Mouse (Mus musculus) limb, embryonic 11.5 days (tissue): Measurements from ENCODE around the gene Rasal2. TPM values are rescaled to one million over a fixed set of nuclear protein-coding genes. Genes with fewer than 3 reads are reported as not detected.

Experiments used
- ATAC-seq: fragments of 200-750 bp; cut with Nextera tagmentation; 2 replicates; pipeline ENCODE4 v1.8.0; 2017; ENCODE audit warnings: low read depth; ENCODE audit not compliant: insufficient number of reproducible peaks, low FRiP score, low TSS enrichment
- DNase-seq: peaks from one replicate; pipeline ENCODE4 v3.0.0-alpha.2; 2015; ENCODE audit warnings: low spot score
- H3K27ac ChIP-seq: fragments of 300-500 bp; sonication (generic); replicated peaks from 2 replicates; pipeline ENCODE4 v1.5.1; 2014; ENCODE audit warnings: low read depth, mild to moderate bottlenecking, low read length
- H3K27me3 ChIP-seq: fragments of 300-500 bp; sonication (generic); 2 replicates; pipeline ENCODE4 v1.6.1; 2014; ENCODE audit warnings: mild to moderate bottlenecking, low read length, mixed read lengths; ENCODE audit not compliant: control insufficient read depth, insufficient read depth
- H3K36me3 ChIP-seq: fragments of 300-500 bp; sonication (generic); 2 replicates; pipeline ENCODE4 v1.6.1; 2014; ENCODE audit warnings: mild to moderate bottlenecking, low read length, moderate library complexity, mixed read lengths; ENCODE audit not compliant: control insufficient read depth, insufficient read depth
- H3K4me1 ChIP-seq: fragments of 300-500 bp; sonication (generic); 2 replicates; pipeline ENCODE4 v1.6.1; 2014; ENCODE audit warnings: low read length, mixed read lengths; ENCODE audit not compliant: control insufficient read depth, insufficient read depth
- H3K4me2 ChIP-seq: fragments of 300-500 bp; sonication (generic); 2 replicates; pipeline ENCODE4 v1.6.1; 2014; ENCODE audit warnings: low read depth, mild to moderate bottlenecking, moderate library complexity; ENCODE audit not compliant: severe bottlenecking
- H3K4me3 ChIP-seq: fragments of 300-500 bp; sonication (generic); 2 replicates; pipeline ENCODE4 v1.5.1; 2014; ENCODE audit warnings: low read depth, low read length
- H3K9ac ChIP-seq: fragments of 300-500 bp; sonication (generic); 2 replicates; pipeline ENCODE4 v1.6.1; 2014; ENCODE audit warnings: mild to moderate bottlenecking, low read length
- H3K9me3 ChIP-seq: fragments of 300-500 bp; sonication (generic); 2 replicates; pipeline ENCODE4 v1.6.1; 2016; ENCODE audit warnings: low read length; ENCODE audit not compliant: control insufficient read depth
- WGBS: fragments of 180-500 bp; shearing (Covaris S2); extraction: QIAGEN DNeasy Blood & Tissue Kit; methylation state at CpG from one replicate; pipeline ENCODE4 v1.1.7; 2014; 5-methylcytosine and 5-hydroxymethylcytosine counted together
- polyA plus RNA-seq: library from polyadenylated mRNA; unstranded; fragments of >200 nt; fragmentation: Nextera tagmentation; extraction: Ambion mirVana; gene quantifications from 2 replicates; pipeline ENCODE4 v1.2.1, GENCODE M21; 2014

Gene Rasal2
- polyA plus RNA-seq, 1 experiment from 2014 or later, result 7.0 TPM

GRCm38 (mm10) chr1:157444632-157445300 lies 32.4 kb upstream of the Rasal2 start:
- Histone ChIP-seq H3K27me3 (no peaks in the 10 kb centered on the region), H3K9me3 (no peaks in the 10 kb centered on the region), H3K9ac (no peak overlapping the region), H3K4me3 (no peak overlapping the region), H3K4me1 (peaks cover 14% of the 10 kb centered on the region), H3K27ac (no peak overlapping the region), H3K36me3 (no peaks in the 10 kb centered on the region), H3K4me2 (no peak overlapping the region)
- DNase-seq, result peak; percentile 20
- ATAC-seq, result no peak
- 56% methylated on average over 13 of the region's 13 CpGs for WGBS

- H3K27me3 ChIP-seq, result no peaks in the 10 kb centered on the region
- H3K4me3 ChIP-seq, result no peak overlapping the region
- DNase-seq (peak; percentile 41), ATAC-seq (no peak)
- H3K4me1 ChIP-seq, result peaks cover 10% of the 10 kb centered on the region
- H3K9me3 ChIP-seq, result no peaks in the 10 kb centered on the region
- 34% methylated on average over 19 of the region's 19 CpGs for WGBS
- no peak overlapping the region for H3K9ac ChIP-seq
- H3K4me2 ChIP-seq, result peak overlapping the region; percentile 8; the same call in 1 of the 2 replicates
- H3K36me3 ChIP-seq, result no peaks in the 10 kb centered on the region
- no peak overlapping the region for H3K27ac ChIP-seq
These were observed 31.5 kb upstream of the Rasal2 start for GRCm38 (mm10) chr1:157443723-157444561.

- Histone ChIP-seq H3K4me3 (no peak overlapping the region), H3K4me1 (peaks cover 10% of the 10 kb centered on the region), H3K27me3 (no peaks in the 10 kb centered on the region), H3K27ac (no peak overlapping the region), H3K4me2 (peak overlapping the region; percentile 8; the same call in 1 of the 2 replicates), H3K9ac (no peak overlapping the region), H3K9me3 (no peaks in the 10 kb centered on the region), H3K36me3 (no peaks in the 10 kb centered on the region)
- ATAC-seq (no peak), DNase-seq (peak; percentile 32)
- 27% methylated on average over 14 of the region's 14 CpGs for WGBS
These were observed 30.8 kb upstream of the Rasal2 start for GRCm38 (mm10) chr1:157443026-157443722.

- DNase-seq (no peak), ATAC-seq (no peak)
- WGBS, result 3% methylated on average over 14 of the region's 14 CpGs
- Histone ChIP-seq H3K9ac (no peak overlapping the region), H3K4me3 (no peak overlapping the region), H3K9me3 (no peaks in the 10 kb centered on the region), H3K27ac (no peak overlapping the region), H3K27me3 (no peaks in the 10 kb centered on the region), H3K4me2 (0 out of 2 replicates have a peak overlapping the region, but pooled peaks have one; percentile 13), H3K36me3 (no peaks in the 10 kb centered on the region), H3K4me1 (peaks cover 10% of the 10 kb centered on the region)
These were observed 27.7 kb upstream of the Rasal2 start for GRCm38 (mm10) chr1:157439973-157440641.

DNA sequence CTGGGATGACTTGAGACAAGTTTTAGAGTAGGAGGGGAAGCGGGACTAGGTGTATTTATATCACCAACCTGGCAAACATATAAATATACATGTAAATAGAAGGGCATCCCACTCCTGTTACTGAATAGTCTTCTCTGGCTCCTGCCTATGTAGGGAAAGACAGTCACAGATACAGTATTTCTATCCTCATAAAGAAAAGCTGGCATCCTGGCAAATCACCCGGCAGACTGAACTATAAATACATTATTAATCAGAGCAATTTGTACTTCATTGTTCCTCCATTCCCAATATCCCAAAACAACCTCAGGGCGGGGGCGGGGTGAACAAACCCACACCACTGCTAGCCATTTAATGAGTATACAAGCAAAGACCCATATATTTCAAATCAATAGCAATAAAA lies 26.7 kb upstream of the Rasal2 start:
- 81% methylated on average over 4 of the region's 4 CpGs for WGBS

DNA sequence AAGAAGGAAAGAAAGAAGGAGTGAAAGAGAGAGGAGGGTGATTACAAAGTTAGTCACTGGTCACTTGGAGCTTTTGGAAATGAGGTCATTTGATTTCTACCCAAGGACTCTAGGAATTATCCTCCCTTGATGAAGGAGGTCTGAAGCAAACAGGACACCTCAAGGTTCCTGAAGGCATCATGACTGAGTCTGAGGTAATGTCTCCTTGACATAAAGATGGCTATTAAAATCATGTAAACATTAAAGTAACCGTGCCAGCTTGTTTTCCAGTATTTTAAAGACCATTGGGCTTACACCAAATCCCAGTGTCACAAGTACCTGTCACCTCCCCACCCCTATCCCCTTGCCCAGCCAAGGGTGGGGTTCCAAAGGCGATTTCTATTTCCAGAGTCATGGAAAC lies 25.9 kb upstream of the Rasal2 start:
- no peak overlapping the region for H3K27ac ChIP-seq
- H3K27me3 ChIP-seq, result no peaks in the 10 kb centered on the region
- H3K4me3 ChIP-seq, result no peak overlapping the region
- H3K9ac ChIP-seq, result no peak overlapping the region
- ATAC-seq (no peak), DNase-seq (no peak)
- no peak overlapping the region for H3K4me2 ChIP-seq
- H3K4me1 ChIP-seq, result peaks cover 1% of the 10 kb centered on the region
- 83% methylated on average over 2 of the region's 2 CpGs for WGBS
- H3K9me3 ChIP-seq, result no peaks in the 10 kb centered on the region
- no peaks in the 10 kb centered on the region for H3K36me3 ChIP-seq

More for the DNA sequence above, 26.7 kb upstream of the Rasal2 start:
- Histone ChIP-seq H3K27me3 (no peaks in the 10 kb centered on the region), H3K4me1 (peaks cover 10% of the 10 kb centered on the region), H3K9ac (no peak overlapping the region), H3K36me3 (no peaks in the 10 kb centered on the region), H3K4me2 (no peak overlapping the region), H3K27ac (no peak overlapping the region), H3K4me3 (no peak overlapping the region), H3K9me3 (no peaks in the 10 kb centered on the region)
- no peak for DNase-seq
- ATAC-seq, result no peak

DNA sequence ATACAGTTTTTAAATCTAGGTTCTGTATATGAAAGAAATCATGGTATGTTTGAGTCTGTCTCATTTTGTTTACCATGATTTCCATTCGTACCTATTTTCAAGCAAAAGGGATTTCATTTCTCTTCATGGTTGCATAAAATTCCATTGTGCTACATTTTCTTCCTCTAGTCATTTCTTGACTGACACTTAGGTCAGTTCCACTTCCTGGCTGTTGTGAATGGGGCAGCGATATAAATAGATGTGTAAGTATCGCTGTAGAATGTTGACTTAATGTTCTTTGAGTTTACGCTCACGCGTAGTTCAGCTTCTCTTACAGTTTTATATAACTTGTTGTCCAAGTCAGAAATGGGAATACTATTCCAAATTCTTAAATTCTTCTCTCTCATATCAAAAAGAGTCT lies 23.5 kb upstream of the Rasal2 start:
- no peak overlapping the region for H3K4me2 ChIP-seq
- no peaks in the 10 kb centered on the region for H3K36me3 ChIP-seq
- no peak overlapping the region for H3K4me3 ChIP-seq
- H3K9me3 ChIP-seq, result no peaks in the 10 kb centered on the region
- no peaks in the 10 kb centered on the region for H3K27me3 ChIP-seq
- H3K4me1 ChIP-seq, result no peaks in the 10 kb centered on the region
- 94% methylated on average over 6 of the region's 6 CpGs for WGBS
- ATAC-seq, result no peak
- no peak overlapping the region for H3K27ac ChIP-seq
- no peak for DNase-seq
- no peak overlapping the region for H3K9ac ChIP-seq

DNA sequence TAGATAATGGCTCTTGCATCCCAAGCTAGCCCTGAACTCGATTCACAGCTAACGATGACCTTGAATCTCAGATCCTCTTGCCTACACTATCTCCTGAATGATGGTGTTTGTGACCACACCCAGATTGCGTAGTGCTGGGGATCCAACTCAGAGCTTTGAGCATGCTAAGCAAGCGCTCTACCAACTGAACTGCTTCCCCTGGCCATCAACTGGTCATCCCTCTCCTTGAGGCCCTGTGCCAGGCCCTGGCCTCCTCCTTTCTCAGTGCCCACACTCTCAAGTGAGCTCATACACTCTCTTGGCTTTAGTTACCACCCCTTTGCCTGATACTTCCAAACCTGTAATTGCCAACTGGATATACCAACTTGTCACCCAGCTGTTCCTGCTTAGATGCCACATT lies 22.0 kb upstream of the Rasal2 start:
- H3K36me3 ChIP-seq, result no peaks in the 10 kb centered on the region
- H3K4me3 ChIP-seq, result no peak overlapping the region
- H3K27me3 ChIP-seq, result no peaks in the 10 kb centered on the region
- H3K4me2 ChIP-seq, result no peak overlapping the region
- no peak overlapping the region for H3K27ac ChIP-seq
- DNase-seq (no peak), ATAC-seq (no peak)
- no peaks in the 10 kb centered on the region for H3K9me3 ChIP-seq
- H3K9ac ChIP-seq, result no peak overlapping the region
- WGBS, result 91% methylated on average over 4 of the region's 4 CpGs
- no peaks in the 10 kb centered on the region for H3K4me1 ChIP-seq
